Mouse (Mus musculus): Measurements from ENCODE around the gene Ces2a.

The Ces2a gene

GRCm38 (mm10) chr8:104733753-104734152, at the start of gene Ces2a:
Gene Ces2a (plus strand): TSS chr8:104734003.
- no peak for DNase-seq (ENCODE audit: extremely low read depth, insufficient read length, low spot score)

GRCm38 (mm10) chr8:104688433-104688832, 45.4 kb upstream of the Ces2a start:
- no peak for DNase-seq (ENCODE audit: extremely low read depth, insufficient read length, low spot score)

- no peak for DNase-seq (ENCODE audit: extremely low read depth, insufficient read length, low spot score)
Observed at GRCm38 (mm10) chr8:104698556-104698955, 35.2 kb upstream of the Ces2a start.

- DNase-seq (ENCODE audit: extremely low read depth, insufficient read length, low spot score) = no peak
Observed at GRCm38 (mm10) chr8:104701900-104702299, 31.9 kb upstream of the Ces2a start.

- DNase-seq (ENCODE audit: extremely low read depth, insufficient read length, low spot score) = no peak
Observed at GRCm38 (mm10) chr8:104721166-104721565, 12.6 kb upstream of the Ces2a start.

GRCm38 (mm10) chr8:104731451-104731850, 2.4 kb upstream of the Ces2a start:
- no peak for DNase-seq (ENCODE audit: extremely low read depth, insufficient read length, low spot score)

GRCm38 (mm10) chr8:104731969-104732368, 1.8 kb upstream of the Ces2a start:
- peak; percentile 14 for DNase-seq (ENCODE audit: extremely low read depth, insufficient read length, low spot score)

GRCm38 (mm10) chr8:104742039-104742438, 8.2 kb downstream of the Ces2a start:
- no peak for DNase-seq (ENCODE audit: extremely low read depth, insufficient read length, low spot score)

- no peak for DNase-seq (ENCODE audit: extremely low read depth, insufficient read length, low spot score)
Observed at GRCm38 (mm10) chr8:104743410-104743809, 9.6 kb downstream of the Ces2a start.

GRCm38 (mm10) chr8:104752818-104753217, 19.0 kb downstream of the Ces2a start:
- no peak for DNase-seq (ENCODE audit: extremely low read depth, insufficient read length, low spot score)

- DNase-seq (ENCODE audit: extremely low read depth, insufficient read length, low spot score) = no peak
Observed at GRCm38 (mm10) chr8:104757621-104758020, 23.8 kb downstream of the Ces2a start.

GRCm38 (mm10) chr8:104758209-104758608, 24.4 kb downstream of the Ces2a start:
- DNase-seq (ENCODE audit: extremely low read depth, insufficient read length, low spot score) = no peak

GRCm38 (mm10) chr8:104761126-104761525, 27.3 kb downstream of the Ces2a start:
- no peak for DNase-seq (ENCODE audit: extremely low read depth, insufficient read length, low spot score)

GRCm38 (mm10) chr8:104766485-104766884, 32.7 kb downstream of the Ces2a start:
- DNase-seq (ENCODE audit: extremely low read depth, insufficient read length, low spot score) = no peak

GRCm38 (mm10) chr8:104770365-104770764, 36.6 kb downstream of the Ces2a start:
- DNase-seq (ENCODE audit: extremely low read depth, insufficient read length, low spot score) = no peak

- DNase-seq (ENCODE audit: extremely low read depth, insufficient read length, low spot score) = peak; percentile 55
Observed at GRCm38 (mm10) chr8:104787049-104787448, 53.2 kb downstream of the Ces2a start.

GRCm38 (mm10) chr8:104788929-104789328, 55.1 kb downstream of the Ces2a start:
- no peak for DNase-seq (ENCODE audit: extremely low read depth, insufficient read length, low spot score)

GRCm38 (mm10) chr8:104789886-104790680, 56.3 kb downstream of the Ces2a start:
- no peak for DNase-seq (ENCODE audit: extremely low read depth, insufficient read length, low spot score)

Data from 3134 (cell line).